Mouse (Mus musculus) hindbrain, embryonic 10.5 days (tissue): ENCODE results near the gene Tmem145. TPM values are rescaled to one million over a fixed set of nuclear protein-coding genes. Genes with fewer than 3 reads are reported as not detected.

Experiments used
- DNase-seq: peaks from one replicate; pipeline ENCODE4 v3.0.0-alpha.2; 2017; ENCODE audit warnings: low spot score
- H3K27ac ChIP-seq: fragments of 300-500 bp; sonication (generic); 2 replicates; pipeline ENCODE4 v1.5.1; 2016; ENCODE audit warnings: mild to moderate bottlenecking, moderate library complexity
- H3K27me3 ChIP-seq: fragments of 300-500 bp; sonication (generic); 2 replicates; pipeline ENCODE4 v1.6.1; 2016; ENCODE audit warnings: mild to moderate bottlenecking; ENCODE audit not compliant: poor library complexity, insufficient read depth, severe bottlenecking
- H3K36me3 ChIP-seq: fragments of 300-500 bp; sonication (generic); 2 replicates; pipeline ENCODE4 v1.6.1; 2016; ENCODE audit warnings: mild to moderate bottlenecking, moderate library complexity
- H3K4me1 ChIP-seq: fragments of 300-500 bp; sonication (generic); replicated peaks from 2 replicates; pipeline ENCODE4 v1.6.1; 2016; ENCODE audit warnings: mild to moderate bottlenecking
- H3K4me3 ChIP-seq: fragments of 300-500 bp; sonication (generic); 2 replicates; pipeline ENCODE4 v1.5.1; 2016; ENCODE audit warnings: mild to moderate bottlenecking, moderate library complexity
- H3K9me3 ChIP-seq: fragments of 300-500 bp; sonication (generic); 2 replicates; pipeline ENCODE4 v1.6.1; 2016; ENCODE audit warnings: mild to moderate bottlenecking, moderate library complexity
- WGBS: fragments of 180-500 bp; shearing (Covaris S2); methylation state at CpG from one replicate; pipeline ENCODE4 v1.1.7; 2016; 5-methylcytosine and 5-hydroxymethylcytosine counted together
- polyA plus RNA-seq: library from polyadenylated mRNA; unstranded; fragments of >200 nt; fragmentation: Nextera tagmentation; extraction: Ambion mirVana; gene quantifications from 2 replicates; pipeline ENCODE4 v1.2.1, GENCODE M21; 2016

Gene Tmem145
- polyA plus RNA-seq, 1 experiment from 2014 or later = 9.1 TPM

DNA sequence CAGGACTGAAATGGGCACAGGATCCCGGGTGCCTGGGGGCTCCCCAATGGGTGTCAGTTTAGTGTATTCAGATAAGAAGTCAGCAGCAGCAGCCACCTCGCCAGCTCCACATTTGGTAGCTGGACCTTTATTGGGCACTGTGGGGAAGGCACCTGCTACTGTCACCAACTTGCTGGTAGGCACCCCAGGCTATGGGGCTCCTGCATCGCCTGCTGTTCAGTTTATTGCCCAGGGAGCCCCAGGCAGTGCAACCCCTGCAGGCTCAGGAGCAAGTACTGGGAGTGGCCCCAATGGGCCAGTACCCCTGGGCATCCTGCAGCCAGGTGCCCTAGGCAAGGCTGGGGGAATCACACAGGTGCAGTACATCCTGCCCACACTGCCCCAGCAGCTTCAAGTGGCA, 17.2 kb upstream of the Tmem145 start:
- WGBS = 91% methylated on average over 3 of the region's 3 CpGs
- Histone ChIP-seq H3K36me3 (peaks cover 94% of the 10 kb centered on the region), H3K4me3 (peak overlapping the region; percentile 14; the same call in 1 of the 2 replicates), H3K27me3 (no peaks in the 10 kb centered on the region), H3K9me3 (peaks cover 9% of the 10 kb centered on the region; the same call in 1 of the 2 replicates), H3K4me1 (peaks cover 34% of the 10 kb centered on the region), H3K27ac (no peak overlapping the region)
- no peak for DNase-seq

DNA sequence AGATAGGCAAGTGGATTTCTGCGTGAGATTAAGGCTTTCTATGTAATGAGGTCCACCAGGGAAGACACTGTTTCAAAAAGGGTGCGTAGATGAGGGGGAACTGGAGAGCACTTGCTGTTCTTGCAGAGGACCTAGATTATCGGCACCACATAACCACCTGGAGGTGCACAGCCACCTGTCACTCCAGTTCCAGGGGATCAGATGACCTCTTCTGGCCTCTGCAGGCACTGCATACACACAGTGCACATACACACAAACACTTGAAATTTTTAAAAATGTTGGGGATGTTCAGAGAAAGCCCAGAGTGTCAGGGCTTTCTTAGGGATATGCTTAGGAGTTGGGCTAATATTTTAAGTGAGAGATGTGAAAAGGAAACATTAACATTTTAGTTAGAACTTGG, 16.0 kb upstream of the Tmem145 start:
- H3K27me3 ChIP-seq = no peaks in the 10 kb centered on the region
- WGBS = 95% methylated on average over 3 of the region's 3 CpGs
- peaks cover 22% of the 10 kb centered on the region for H3K4me1 ChIP-seq
- no peak for DNase-seq
- peaks cover 100% of the 10 kb centered on the region for H3K36me3 ChIP-seq
- peaks cover 9% of the 10 kb centered on the region; the same call in 1 of the 2 replicates for H3K9me3 ChIP-seq
- H3K4me3 ChIP-seq = no peak overlapping the region
- no peak overlapping the region for H3K27ac ChIP-seq

DNA sequence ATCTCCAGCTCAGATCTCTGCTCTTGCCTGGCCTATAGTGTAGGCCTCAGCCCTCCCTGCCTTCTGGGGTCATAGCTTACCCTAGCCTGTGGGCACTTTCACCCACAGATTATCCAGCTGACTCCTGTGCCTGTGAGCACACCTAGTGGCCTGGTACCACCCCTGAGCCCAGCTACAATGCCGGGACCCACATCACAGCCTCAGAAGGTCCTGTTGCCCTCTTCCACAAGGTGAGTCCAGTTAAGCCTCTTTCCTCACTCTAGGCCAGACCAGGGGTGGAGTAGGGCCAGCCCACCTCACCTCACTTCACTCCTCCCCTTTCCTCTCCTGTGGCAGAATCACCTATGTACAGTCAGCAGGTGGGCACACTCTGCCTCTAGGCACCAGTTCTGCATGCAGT, 15.4 kb upstream of the Tmem145 start:
- no peak for DNase-seq
- Histone ChIP-seq H3K9me3 (peaks cover 9% of the 10 kb centered on the region; the same call in 1 of the 2 replicates), H3K36me3 (peaks cover 100% of the 10 kb centered on the region), H3K4me1 (peaks cover 18% of the 10 kb centered on the region), H3K27ac (no peak overlapping the region), H3K27me3 (no peaks in the 10 kb centered on the region), H3K4me3 (no peak overlapping the region)
- 95% methylated on average over 1 of the region's 1 CpGs for WGBS

DNA sequence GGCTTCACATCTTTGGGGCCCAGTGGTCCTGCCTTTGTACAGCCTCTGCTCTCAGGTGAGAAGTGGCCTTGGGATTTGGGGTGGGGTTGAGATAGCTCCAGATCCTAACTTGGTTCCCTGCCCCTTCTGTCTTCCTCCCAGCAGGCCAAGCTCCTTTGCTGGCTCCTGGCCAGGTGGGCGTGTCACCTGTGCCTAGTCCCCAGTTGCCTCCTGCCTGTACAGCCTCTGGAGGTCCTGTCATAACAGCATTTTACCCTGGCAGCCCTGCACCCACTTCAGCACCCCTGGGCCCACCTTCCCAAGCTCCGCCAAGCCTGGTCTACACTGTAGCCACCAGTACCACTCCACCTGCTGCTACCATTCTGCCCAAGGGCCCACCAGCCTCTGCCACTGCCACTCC, 15.0 kb upstream of the Tmem145 start:
- Histone ChIP-seq H3K36me3 (peaks cover 100% of the 10 kb centered on the region), H3K4me1 (peaks cover 19% of the 10 kb centered on the region), H3K9me3 (peaks cover 9% of the 10 kb centered on the region; the same call in 1 of the 2 replicates), H3K4me3 (0 out of 2 replicates have a peak overlapping the region, but pooled peaks have one; percentile 6), H3K27ac (no peak overlapping the region), H3K27me3 (no peaks in the 10 kb centered on the region)
- DNase-seq = no peak
- 94% methylated on average over 2 of the region's 2 CpGs for WGBS

DNA sequence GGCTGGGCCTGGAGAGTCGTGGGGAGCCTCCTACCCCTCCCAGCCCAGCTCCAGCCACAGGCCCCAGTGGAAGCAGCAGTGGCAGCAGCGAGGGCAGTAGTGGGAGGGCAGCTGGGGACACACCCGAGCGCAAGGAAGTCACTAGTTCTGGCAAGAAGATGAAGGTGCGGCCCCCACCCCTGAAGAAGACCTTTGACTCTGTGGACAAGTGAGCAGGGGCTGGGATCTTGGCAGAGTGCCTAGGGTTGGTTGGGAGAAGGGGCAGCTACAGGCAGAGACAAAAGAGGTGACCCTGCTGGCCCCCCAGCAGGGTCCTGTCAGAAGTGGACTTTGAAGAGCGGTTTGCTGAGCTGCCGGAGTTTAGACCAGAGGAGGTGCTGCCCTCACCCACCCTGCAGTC, 13.8 kb upstream of the Tmem145 start:
- Histone ChIP-seq H3K9me3 (peaks cover 9% of the 10 kb centered on the region; the same call in 1 of the 2 replicates), H3K27me3 (no peaks in the 10 kb centered on the region), H3K36me3 (peaks cover 93% of the 10 kb centered on the region), H3K27ac (0 out of 2 replicates have a peak overlapping the region, but pooled peaks have one; percentile 29), H3K4me3 (peak overlapping the region; percentile 11; the same call in 1 of the 2 replicates), H3K4me1 (peaks cover 31% of the 10 kb centered on the region)
- WGBS = 61% methylated on average over 7 of the region's 7 CpGs
- no peak for DNase-seq

DNA sequence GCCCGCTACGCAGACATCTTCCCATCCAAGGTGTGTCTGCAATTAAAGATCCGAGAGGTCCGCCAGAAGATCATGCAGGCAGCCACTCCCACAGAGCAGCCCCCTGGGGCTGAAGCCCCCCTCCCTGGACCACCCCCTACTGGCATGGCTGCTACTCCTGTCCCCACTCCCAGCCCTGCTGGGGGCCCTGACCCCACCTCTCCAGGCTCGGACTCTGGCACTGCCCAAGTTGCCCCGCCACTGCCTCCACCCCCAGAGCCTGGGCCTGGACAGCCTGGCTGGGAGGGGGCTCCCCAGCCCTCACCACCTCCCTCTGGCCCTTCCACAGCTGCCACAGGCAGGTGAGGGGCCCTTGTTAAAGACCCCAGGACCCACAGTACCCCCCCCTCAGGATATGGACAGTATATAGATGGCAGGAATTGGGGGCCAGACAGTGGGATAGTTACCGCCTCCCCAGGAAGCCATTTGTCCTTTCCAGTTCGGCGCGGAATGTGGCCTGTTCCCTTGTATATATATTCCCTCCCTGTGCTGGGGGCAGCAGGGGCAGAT, 12.6 kb upstream of the Tmem145 start:
- 84% methylated on average over 10 of the region's 10 CpGs for WGBS
- Histone ChIP-seq H3K36me3 (peaks cover 81% of the 10 kb centered on the region), H3K9me3 (peaks cover 9% of the 10 kb centered on the region; the same call in 1 of the 2 replicates), H3K27ac (no peak overlapping the region), H3K4me3 (peak overlapping the region; percentile 16; the same call in 1 of the 2 replicates), H3K4me1 (peaks cover 39% of the 10 kb centered on the region), H3K27me3 (no peaks in the 10 kb centered on the region)
- DNase-seq = no peak

GRCm38 (mm10) chr7:25294495-25294894, 11.4 kb upstream of the Tmem145 start:
- Histone ChIP-seq H3K36me3 (peaks cover 69% of the 10 kb centered on the region), H3K4me1 (peaks cover 44% of the 10 kb centered on the region), H3K27me3 (no peaks in the 10 kb centered on the region), H3K9me3 (peaks cover 4% of the 10 kb centered on the region; the same call in 1 of the 2 replicates), H3K27ac (no peak overlapping the region), H3K4me3 (no peak overlapping the region)
- 91% methylated on average over 4 of the region's 4 CpGs for WGBS
- no peak for DNase-seq

- Histone ChIP-seq H3K4me3 (no peak overlapping the region), H3K27ac (no peak overlapping the region), H3K9me3 (no peaks in the 10 kb centered on the region), H3K27me3 (no peaks in the 10 kb centered on the region), H3K36me3 (peaks cover 62% of the 10 kb centered on the region), H3K4me1 (peaks cover 44% of the 10 kb centered on the region)
- 92% methylated on average over 12 of the region's 12 CpGs for WGBS
- no peak for DNase-seq
Measured at GRCm38 (mm10) chr7:25294960-25295722, 10.8 kb upstream of the Tmem145 start.

GRCm38 (mm10) chr7:25296945-25297453, 8.9 kb upstream of the Tmem145 start:
- WGBS = 1% methylated on average over 21 of the region's 21 CpGs
- Histone ChIP-seq H3K27me3 (no peaks in the 10 kb centered on the region), H3K27ac (peak overlapping the region; percentile 99), H3K9me3 (no peaks in the 10 kb centered on the region), H3K4me3 (peak overlapping the region; percentile 82), H3K36me3 (peaks cover 44% of the 10 kb centered on the region), H3K4me1 (peaks cover 38% of the 10 kb centered on the region)
- peak; percentile 57 for DNase-seq

DNA sequence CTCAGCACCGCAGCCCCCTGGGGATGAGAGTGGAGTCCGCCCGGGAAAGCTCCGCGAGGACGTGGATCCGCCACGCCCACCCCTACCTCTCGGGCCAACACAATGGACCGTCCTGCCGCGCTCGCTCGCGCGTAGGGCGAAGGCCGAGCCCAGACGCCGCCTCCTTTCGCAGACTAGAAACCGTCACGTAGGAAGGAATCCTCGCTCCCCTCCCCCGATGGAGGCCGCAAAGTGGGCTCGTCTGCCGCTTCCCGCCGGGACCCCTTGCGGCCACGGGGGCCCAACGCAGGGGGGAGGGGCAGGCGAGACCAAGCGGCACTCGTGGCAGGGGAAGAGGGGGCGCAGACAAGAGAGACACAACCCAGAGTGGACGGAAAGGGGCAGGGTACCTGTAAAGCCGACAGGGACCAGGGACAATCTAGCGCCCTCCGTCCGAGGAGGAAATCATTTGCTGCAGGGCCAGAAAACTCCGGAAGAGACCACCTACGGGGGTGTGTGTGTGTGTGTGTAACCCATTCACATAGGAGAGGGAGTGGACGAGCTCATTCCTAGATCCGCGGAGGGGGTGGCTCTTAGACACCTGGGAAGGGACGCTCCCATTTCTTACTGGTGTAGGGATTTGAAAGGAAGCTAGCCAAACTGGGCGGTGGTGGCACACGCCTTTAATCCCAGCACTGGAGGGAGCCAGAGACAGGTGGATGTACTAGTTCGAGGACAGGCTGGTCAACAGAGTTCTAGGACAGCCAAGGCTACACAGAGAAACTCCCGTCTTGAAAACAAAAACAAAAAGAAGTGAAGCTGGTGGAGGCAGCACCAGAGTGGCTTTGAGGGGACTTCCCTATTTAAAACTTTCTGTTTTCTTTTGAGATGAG, 8.2 kb upstream of the Tmem145 start, which contains the start of gene Pafah1b3:
TSS of gene Pafah1b3 (minus strand) at position 533 of the 872 bp plus-strand sequence.
- H3K27ac ChIP-seq = peak within 1 kb of the TSS; percentile 99
- under 1% methylated on average over 52 of the region's 52 CpGs for WGBS
- H3K27me3 ChIP-seq = no peaks in the 10 kb centered on the region
- H3K4me1 ChIP-seq = peaks cover 35% of the 10 kb centered on the region
- H3K4me3 ChIP-seq = peak within 1 kb of the TSS; percentile 82
- no peaks in the 10 kb centered on the region for H3K9me3 ChIP-seq
- peak; percentile 93 for DNase-seq
- peaks cover 37% of the 10 kb centered on the region for H3K36me3 ChIP-seq

- H3K27me3 ChIP-seq = peaks cover 9% of the 10 kb centered on the region; the same call in 1 of the 2 replicates
- no peaks in the 10 kb centered on the region for H3K9me3 ChIP-seq
- H3K27ac ChIP-seq = no peak within 1 kb of the TSS
- 52% methylated on average over 19 of the region's 19 CpGs for WGBS
- H3K36me3 ChIP-seq = peaks cover 3% of the 10 kb centered on the region
- H3K4me1 ChIP-seq = peaks cover 46% of the 10 kb centered on the region
- DNase-seq = peak; percentile 76
- no peak within 1 kb of the TSS for H3K4me3 ChIP-seq
Measured at GRCm38 (mm10) chr7:25301063-25301462, 4.8 kb upstream of the Tmem145 start, which contains the start of gene Prr19. Prr19 (plus strand) TSS chr7:25301411.

DNA sequence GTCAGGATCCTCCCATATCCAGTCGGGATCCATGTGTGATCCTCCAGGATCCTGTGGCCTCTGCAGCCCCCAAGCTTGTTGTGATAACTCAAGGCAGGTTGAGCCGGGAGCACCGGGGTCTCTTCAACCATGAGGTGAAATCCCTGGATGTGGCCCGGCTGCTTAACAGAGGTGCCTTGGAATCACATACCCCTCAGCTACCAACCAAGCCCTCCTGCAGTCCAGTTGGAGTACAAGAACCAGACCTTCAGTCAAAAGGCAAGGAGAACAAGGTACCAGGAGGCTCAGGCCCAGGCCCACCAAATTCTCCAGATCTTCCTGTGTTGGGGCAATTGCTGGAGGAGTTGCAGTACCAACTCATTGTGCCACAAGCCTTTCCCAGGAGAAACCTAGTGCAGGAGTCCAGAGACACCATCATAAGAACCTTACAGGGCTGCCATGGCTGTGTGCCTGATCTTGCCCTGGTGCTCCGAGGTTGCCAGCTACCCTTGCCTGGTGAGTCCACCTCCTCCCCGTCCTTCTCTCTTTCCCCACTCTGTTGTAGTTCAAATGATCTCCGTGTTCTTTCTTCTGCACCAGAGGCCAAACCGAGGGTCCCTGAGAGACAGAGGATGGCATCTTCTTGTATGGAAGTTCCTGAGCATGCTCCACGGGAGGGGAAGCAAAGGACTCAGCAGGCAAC, 2.8 kb upstream of the Tmem145 start:
- peaks cover 21% of the 10 kb centered on the region for H3K27me3 ChIP-seq
- WGBS = 70% methylated on average over 9 of the region's 9 CpGs
- H3K36me3 ChIP-seq = no peaks in the 10 kb centered on the region
- DNase-seq = no peak
- H3K4me1 ChIP-seq = peaks cover 34% of the 10 kb centered on the region
- no peak overlapping the region for H3K4me3 ChIP-seq
- no peak overlapping the region for H3K27ac ChIP-seq
- H3K9me3 ChIP-seq = no peaks in the 10 kb centered on the region
